Mouse (Mus musculus) adrenal gland, adult 2 months (tissue): ENCODE data around the gene Ptprk. TPM values are rescaled to one million over a fixed set of nuclear protein-coding genes. Genes with fewer than 3 reads are reported as not detected.
A peak's percentile ranks its signal among the peaks of the same experiment; 100 is the strongest.

Experiments
- DNase-seq: peaks from one replicate; pipeline ENCODE4 v3.0.0; 2021
- long read RNA-seq: library from polyadenylated mRNA; stranded (forward); transcript quantifications from one replicate; pipeline ENCODE4 v2.0.0, GENCODE M21; 2021
- polyA plus RNA-seq: library from polyadenylated mRNA; depleted of rRNA; stranded (reverse); fragments of >200 nt; gene quantifications from 2 replicates; pipeline ENCODE4 v1.2.3, GENCODE M21; 2012; rRNA removed
- total RNA-seq, 2 experiments: library from RNA; stranded (reverse); gene quantifications; 2 replicates each; pipeline ENCODE4 v1.2.3; 2021

The Ptprk gene
- total RNA-seq, result 10 to 100 TPM; 10.4 to 21.4 TPM
- polyA plus RNA-seq, result 2.3 and 4.4 TPM in 2 replicates
- long read RNA-seq, partial matches to known transcripts, result 0 of 5 reads
- long read RNA-seq, other reads (novel, unspliced or antisense), result 5 of 5 reads

GRCm38 (mm10) chr10:28074653-28075451 is at the start of gene Ptprk:
Ptprk (plus strand) TSS chr10:28074820.
- DNase-seq, result peak; percentile 97

DNA sequence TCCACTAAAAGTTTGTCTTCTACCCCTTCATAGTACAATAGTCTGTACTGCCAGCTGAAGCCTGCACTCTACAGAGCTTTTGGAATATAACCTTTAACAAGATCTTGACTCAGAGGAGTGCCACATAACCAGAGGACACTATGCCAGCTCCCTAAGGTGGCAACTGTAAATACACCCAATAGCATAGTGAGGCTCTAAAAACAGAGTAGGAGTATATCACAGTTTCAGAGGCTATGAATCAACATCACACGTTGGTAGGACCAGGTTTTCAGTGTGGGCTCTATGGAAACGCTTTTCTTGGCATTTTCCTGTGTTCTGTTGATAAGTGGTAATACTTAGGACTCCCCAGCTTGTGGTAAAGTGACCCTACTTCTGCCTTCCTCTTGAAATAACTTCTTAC is 46.8 kb upstream of the Ptprk start:
- DNase-seq, result no peak

- no peak for DNase-seq
Measured at GRCm38 (mm10) chr10:28036456-28036855, 38.2 kb upstream of the Ptprk start.

DNA sequence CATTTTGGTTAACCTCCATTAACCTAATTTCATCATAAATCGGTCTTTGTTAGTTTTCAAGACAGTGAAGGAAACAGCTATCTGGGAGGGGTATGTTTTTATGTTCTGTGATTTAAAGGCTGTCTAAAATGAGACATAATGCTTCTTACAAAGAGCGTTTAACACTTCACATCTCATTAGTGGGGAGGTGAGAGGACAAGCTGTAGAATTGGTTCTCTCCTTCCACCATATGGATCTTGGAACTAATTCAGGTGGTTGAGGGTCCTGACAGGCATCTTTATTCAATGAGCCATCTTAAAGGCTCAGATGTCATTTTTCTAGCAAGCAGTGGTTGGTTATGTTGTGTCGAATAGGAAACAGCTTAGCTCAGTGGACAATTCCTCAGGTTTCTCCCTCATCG is 19.9 kb upstream of the Ptprk start:
- DNase-seq, result no peak

DNA sequence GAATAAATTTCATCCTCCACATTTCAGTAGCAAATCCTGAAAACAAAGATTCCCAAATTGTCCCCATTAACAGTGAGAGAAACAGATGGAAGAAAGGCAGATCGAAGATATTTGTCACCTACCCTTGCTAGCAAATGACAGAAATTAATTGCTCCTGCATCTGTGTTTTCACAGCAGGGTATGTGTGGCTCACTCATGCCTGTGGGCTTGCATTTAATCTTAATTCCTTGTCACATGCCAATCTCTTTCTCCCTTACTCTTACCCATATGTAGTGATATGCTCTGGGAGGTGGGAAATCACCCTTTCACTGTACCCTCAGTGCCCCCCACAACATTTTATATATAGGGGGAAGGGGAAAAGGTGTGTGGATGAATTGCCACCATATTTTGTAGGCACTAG is 15.4 kb upstream of the Ptprk start:
- DNase-seq, result no peak

- DNase-seq, result no peak
Measured at GRCm38 (mm10) chr10:28067997-28068396, 6.6 kb upstream of the Ptprk start.

- DNase-seq, result no peak
Measured at GRCm38 (mm10) chr10:28073991-28074652, 498 bp upstream of the Ptprk start.

DNA sequence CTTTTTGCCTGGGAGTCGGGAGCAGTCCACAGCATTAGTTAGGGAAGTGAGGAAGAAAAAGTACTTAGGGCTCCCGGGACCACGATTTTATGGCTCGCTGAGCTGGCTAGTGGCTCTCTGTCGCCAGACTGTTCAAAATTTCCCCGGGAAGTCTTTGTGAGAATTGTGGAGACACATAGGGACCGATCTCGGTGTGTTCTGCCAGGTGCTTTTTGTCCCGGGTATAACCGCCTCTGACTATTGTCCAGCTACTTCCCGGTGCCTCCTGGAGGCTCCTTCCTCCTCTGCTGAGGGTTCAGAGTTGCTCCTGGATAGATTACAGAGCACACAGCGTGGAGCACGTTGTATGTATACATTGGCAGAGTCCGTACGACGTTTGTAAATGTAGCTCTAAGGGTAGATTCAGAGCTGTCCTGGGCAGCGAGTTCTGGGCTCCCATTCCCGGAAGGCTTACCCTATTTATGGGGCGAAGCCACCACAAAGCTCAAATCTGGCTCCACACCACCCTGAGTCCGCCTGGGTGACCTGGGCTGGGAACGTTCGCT is 943 bp downstream of the Ptprk start:
- DNase-seq, result peak; percentile 31

GRCm38 (mm10) chr10:28076036-28076855 is 1.6 kb downstream of the Ptprk start:
- peak; percentile 44 for DNase-seq

- DNase-seq, result no peak
Measured at GRCm38 (mm10) chr10:28078270-28078669, 3.6 kb downstream of the Ptprk start.

- DNase-seq, result no peak
Measured at GRCm38 (mm10) chr10:28081221-28081620, 6.6 kb downstream of the Ptprk start.

- no peak for DNase-seq
Measured at GRCm38 (mm10) chr10:28083183-28083582, 8.6 kb downstream of the Ptprk start.

DNA sequence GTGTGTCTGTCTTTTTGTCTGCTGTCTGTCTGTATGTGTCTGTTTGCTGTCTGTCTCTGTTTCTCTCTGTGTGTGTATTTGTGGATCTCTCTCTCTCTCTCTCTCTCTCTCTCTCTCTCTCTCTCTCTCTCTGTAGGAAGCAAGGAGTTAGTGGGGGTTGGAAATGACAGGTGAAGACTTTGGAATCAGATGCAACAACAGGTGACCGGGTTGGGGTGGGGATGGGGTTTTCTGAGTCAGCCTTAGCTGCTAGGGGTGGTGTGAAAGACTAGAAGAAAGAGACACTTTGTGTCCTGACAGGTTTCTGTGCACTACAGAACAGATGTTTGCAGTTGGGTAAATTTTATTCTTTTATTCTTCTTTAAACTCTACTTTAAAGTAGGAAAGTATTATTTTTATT is 9.0 kb downstream of the Ptprk start:
- DNase-seq, result no peak

DNA sequence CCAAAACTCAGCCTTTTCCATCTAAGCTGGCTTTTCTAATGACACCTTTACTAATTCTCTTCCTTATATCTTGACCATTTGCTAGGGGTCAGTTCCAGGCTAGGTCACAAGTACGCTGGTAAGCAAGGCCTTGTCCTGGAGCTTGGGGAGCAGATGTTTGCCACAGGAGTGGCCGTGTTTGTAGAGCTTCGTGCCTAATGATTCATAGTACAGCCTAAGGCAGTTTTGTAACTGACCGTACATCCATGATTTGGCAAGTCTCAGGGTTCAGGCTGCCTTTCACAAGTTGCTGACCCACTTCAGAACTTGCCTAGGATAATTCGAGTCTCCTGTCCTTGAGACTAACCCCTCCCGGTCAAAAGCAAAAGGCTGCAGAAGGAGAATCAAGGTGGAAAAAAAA is 12.7 kb downstream of the Ptprk start:
- DNase-seq, result peak; percentile 34

DNA sequence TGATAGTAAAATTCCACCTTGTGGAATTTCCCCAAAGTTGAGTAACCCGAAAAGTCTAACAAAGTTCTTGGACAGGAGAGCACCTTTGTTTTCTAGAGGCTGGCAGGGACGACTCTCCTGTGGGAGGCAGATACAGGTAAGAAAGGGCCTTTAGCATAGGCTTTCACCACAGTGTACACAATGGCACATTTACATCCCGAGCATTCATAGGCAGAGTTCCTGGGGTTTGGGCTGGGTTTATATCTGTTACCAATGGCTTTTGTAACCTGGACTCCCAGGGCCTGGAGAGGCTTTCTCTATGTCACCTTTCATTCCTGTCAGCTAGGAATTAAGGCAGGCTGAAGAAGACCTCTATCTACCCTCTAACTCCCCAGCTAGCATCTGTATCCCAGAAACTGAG is 13.1 kb downstream of the Ptprk start:
- DNase-seq, result no peak

DNA sequence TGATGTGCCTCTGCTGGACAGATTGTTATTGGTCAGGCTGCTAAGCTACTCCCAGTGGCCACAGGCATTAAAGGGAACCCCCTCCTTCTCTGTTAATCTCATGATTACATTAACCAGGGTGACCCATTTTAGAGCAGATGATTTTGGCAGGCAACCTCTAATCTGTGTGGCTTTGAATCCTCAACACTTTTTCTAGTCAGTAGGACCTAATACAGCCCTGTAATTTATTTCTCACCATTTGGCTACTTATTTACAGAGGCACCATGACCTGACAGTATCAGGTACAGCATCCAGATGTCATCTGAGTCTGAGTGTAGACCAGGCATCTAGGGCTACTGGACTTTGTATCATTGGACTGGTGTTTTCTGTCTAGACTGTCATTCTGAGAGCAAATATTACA is 21.4 kb downstream of the Ptprk start:
- no peak for DNase-seq

DNA sequence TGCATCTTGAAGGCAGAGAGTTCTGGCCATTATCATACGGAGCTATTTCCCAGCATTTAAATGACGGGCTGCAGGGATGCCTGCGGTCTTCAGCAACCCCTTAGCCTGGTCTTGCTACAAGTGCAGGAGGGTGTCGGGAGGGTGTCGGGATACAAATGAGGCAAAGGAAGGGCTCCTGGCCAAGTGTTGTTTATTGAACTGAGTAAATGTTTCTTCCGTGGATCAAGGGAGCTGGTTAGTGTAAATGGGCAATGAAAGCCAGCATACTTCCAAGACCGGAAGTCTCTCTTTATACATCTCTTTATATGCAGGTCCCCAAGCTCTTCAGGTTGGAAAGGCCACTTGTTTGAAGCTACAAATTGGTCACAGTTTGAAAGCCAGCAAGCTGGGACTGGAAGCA is 23.0 kb downstream of the Ptprk start:
- DNase-seq, result no peak

DNA sequence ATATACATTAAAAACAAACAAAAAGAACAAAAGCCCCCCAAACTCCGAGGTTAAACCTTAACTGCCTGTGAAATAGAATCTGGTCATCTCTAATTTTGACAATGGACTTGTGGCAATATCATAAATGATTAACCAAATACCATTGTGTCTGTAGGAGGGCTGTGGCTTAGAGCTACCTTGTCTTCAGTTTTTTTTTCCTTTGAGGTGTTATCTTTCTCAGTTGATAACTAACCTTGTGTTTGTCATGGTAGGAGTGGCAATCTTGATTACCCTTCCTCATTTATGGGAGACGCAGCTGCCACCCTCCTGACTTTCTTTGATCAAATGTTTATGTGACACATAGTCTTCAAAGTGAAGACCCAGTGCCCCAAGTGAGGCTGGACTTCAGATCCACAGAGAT is 24.3 kb downstream of the Ptprk start:
- no peak for DNase-seq

GRCm38 (mm10) chr10:28103406-28103906 is 28.8 kb downstream of the Ptprk start:
- DNase-seq, result no peak

DNA sequence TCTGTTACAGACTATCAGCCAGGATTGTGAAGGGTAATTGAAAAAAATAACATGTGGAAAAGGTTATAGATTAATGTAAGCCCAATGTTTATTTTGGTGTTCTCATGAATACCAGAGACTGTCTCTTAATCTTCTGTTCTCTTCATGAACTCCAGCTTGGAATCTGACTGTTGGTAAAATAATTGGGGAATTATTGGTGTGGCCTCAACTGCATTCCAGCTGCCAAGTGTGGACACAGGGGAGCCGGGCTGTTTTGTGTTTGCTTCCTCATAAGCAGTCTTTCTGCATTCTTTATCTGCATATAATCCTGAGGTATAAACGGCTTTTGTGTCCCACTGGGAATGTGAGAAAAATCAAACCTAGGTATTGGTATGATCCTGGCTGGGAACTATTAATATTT is 29.3 kb downstream of the Ptprk start:
- DNase-seq, result no peak

- peak; percentile 14 for DNase-seq
Measured at GRCm38 (mm10) chr10:28105247-28105646, 30.6 kb downstream of the Ptprk start.
